Mouse (Mus musculus) megakaryocyte-erythroid progenitor cell, adult 5-6 weeks (primary cell): Measurements from ENCODE around the gene Prlhr. TPM values are rescaled to one million over a fixed set of nuclear protein-coding genes. Genes with fewer than 3 reads are reported as not detected.

ENCODE experiments used
- ATAC-seq: replicated peaks from 2 replicates; pipeline ENCODE4 v1.8.0; 2016; ENCODE audit warnings: mild to moderate bottlenecking, inconsistent platforms; ENCODE audit not compliant: severe bottlenecking, poor library complexity, low FRiP score, low TSS enrichment
- total RNA-seq, 2 experiments: library from RNA; stranded (forward) in 1 of 2; stranded (reverse) in 1 of 2; fragments of 200-1000, 215-1000 nt in 1 of 2; fragments of >200 nt in 1 of 2; fragmentation: Nextera tagmentation in 1 of 2; gene quantifications; 2 replicates each; pipeline ENCODE4 v1.2.3; 2014 to 2017

The Prlhr gene
- not detected in 2 replicates for total RNA-seq (2014; fragmentation: Nextera tagmentation)
- total RNA-seq (2017): not detected in 2 replicates

- no peak for ATAC-seq
Measured at GRCm38 (mm10) chr19:60468254-60468762, at the start of gene Prlhr. Gene Prlhr, minus strand, starts transcription at chr19:60468304.

GRCm38 (mm10) chr19:60515064-60515463 lies 47.0 kb upstream of the Prlhr start:
- ATAC-seq: no peak

- ATAC-seq: no peak
Measured at GRCm38 (mm10) chr19:60513431-60513830, 45.3 kb upstream of the Prlhr start.

- no peak for ATAC-seq
Measured at GRCm38 (mm10) chr19:60500209-60500608, 32.1 kb upstream of the Prlhr start.

GRCm38 (mm10) chr19:60497171-60497570 lies 29.1 kb upstream of the Prlhr start:
- ATAC-seq: no peak

GRCm38 (mm10) chr19:60495772-60496171 lies 27.7 kb upstream of the Prlhr start:
- no peak for ATAC-seq

- ATAC-seq: no peak
Measured at GRCm38 (mm10) chr19:60489566-60489965, 21.5 kb upstream of the Prlhr start.

- no peak for ATAC-seq
Measured at GRCm38 (mm10) chr19:60485261-60485660, 17.2 kb upstream of the Prlhr start.

GRCm38 (mm10) chr19:60478859-60479258 lies 10.8 kb upstream of the Prlhr start:
- ATAC-seq: no peak

GRCm38 (mm10) chr19:60477788-60478187 lies 9.7 kb upstream of the Prlhr start:
- ATAC-seq: no peak

GRCm38 (mm10) chr19:60468846-60469245 lies 742 bp upstream of the Prlhr start:
- no peak; the same call in 1 of the 2 replicates for ATAC-seq

GRCm38 (mm10) chr19:60467588-60468007 lies 506 bp downstream of the Prlhr start:
- ATAC-seq: 0 out of 2 replicates have a peak, but pooled peaks have one; percentile 21

GRCm38 (mm10) chr19:60466953-60467570 lies 1.0 kb downstream of the Prlhr start:
- ATAC-seq: peak; percentile 92

GRCm38 (mm10) chr19:60465726-60466125 lies 2.4 kb downstream of the Prlhr start:
- no peak for ATAC-seq

- ATAC-seq: no peak
Measured at GRCm38 (mm10) chr19:60463896-60464295, 4.2 kb downstream of the Prlhr start.

GRCm38 (mm10) chr19:60463440-60463839 lies 4.7 kb downstream of the Prlhr start:
- ATAC-seq: no peak

- no peak for ATAC-seq
Measured at GRCm38 (mm10) chr19:60461476-60461875, 6.6 kb downstream of the Prlhr start.

- ATAC-seq: no peak
Measured at GRCm38 (mm10) chr19:60459680-60460079, 8.4 kb downstream of the Prlhr start.

GRCm38 (mm10) chr19:60459071-60459470 lies 9.0 kb downstream of the Prlhr start:
- ATAC-seq: no peak

- ATAC-seq: no peak
Measured at GRCm38 (mm10) chr19:60455791-60456190, 12.3 kb downstream of the Prlhr start.

GRCm38 (mm10) chr19:60440531-60440930 lies 27.6 kb downstream of the Prlhr start:
- ATAC-seq: no peak
